Mouse (Mus musculus) ES-Bruce4 (cell line): ENCODE data around the gene Mdh2. TPM values are rescaled to one million over a fixed set of nuclear protein-coding genes. Genes with fewer than 3 reads are reported as not detected.

Experiments used
- H3K27ac ChIP-seq: 2 replicates; pipeline ENCODE4 v1.5.1; 2012; ENCODE audit warnings: low read length, inconsistent platforms; ENCODE audit not compliant: insufficient read depth
- H3K27me3 ChIP-seq: 2 replicates; pipeline ENCODE4 v1.6.1; 2012; ENCODE audit warnings: mild to moderate bottlenecking, low read length, inconsistent platforms; ENCODE audit not compliant: control insufficient read depth, poor library complexity, insufficient read depth, severe bottlenecking
- H3K36me3 ChIP-seq: 2 replicates; pipeline ENCODE4 v1.6.1; 2012; ENCODE audit warnings: inconsistent platforms, mild to moderate bottlenecking, low read length, moderate library complexity; ENCODE audit not compliant: control insufficient read depth, poor library complexity, insufficient read depth, severe bottlenecking
- H3K4me1 ChIP-seq: one replicate; pipeline ENCODE4 v1.8.1; 2011; ENCODE audit warnings: low read length; ENCODE audit not compliant: control insufficient read depth, insufficient read depth
- H3K4me3 ChIP-seq: 2 replicates; pipeline ENCODE4 v1.5.1; 2011; ENCODE audit warnings: low read depth, mild to moderate bottlenecking, low read length
- H3K9ac ChIP-seq: 2 replicates; pipeline ENCODE4 v1.6.1; 2012; ENCODE audit warnings: low read depth, mild to moderate bottlenecking, inconsistent platforms; ENCODE audit not compliant: poor library complexity, severe bottlenecking
- H3K9me3 ChIP-seq: replicated peaks from 2 replicates; pipeline ENCODE4 v1.6.1; 2012; ENCODE audit warnings: mild to moderate bottlenecking, low read length, inconsistent platforms; ENCODE audit not compliant: control insufficient read depth, poor library complexity, insufficient read depth, severe bottlenecking
- CTCF ChIP-seq: IDR thresholded peaks from one replicate; pipeline ENCODE4 v1.8.1; 2011; ENCODE audit warnings: low read depth, low read length
- EP300 ChIP-seq: IDR thresholded peaks from 2 replicates; pipeline ENCODE4 v1.6.1; 2011; ENCODE audit warnings: low read depth, low read length; ENCODE audit not compliant: insufficient read depth
- POLR2A ChIP-seq: IDR thresholded peaks from one replicate; pipeline ENCODE4 v1.8.1; 2011; ENCODE audit warnings: low read length; ENCODE audit not compliant: insufficient read depth
- polyA plus RNA-seq: library from polyadenylated mRNA; stranded (reverse); fragments of >200 nt; gene quantifications from 2 replicates; pipeline ENCODE4 v1.2.4, GENCODE M21; 2011; ENCODE audit warnings: low read depth; ENCODE audit not compliant: missing spikeins, insufficient read depth, insufficient read length

Mdh2 gene
- polyA plus RNA-seq, 1 experiment: 377 TPM

GRCm38 (mm10) chr5:135812991-135813390, 34.7 kb downstream of the Mdh2 start:
- H3K9ac ChIP-seq: no peak overlapping the region
- TF ChIP-seq EP300 (no peak), CTCF (no peak)
- no peaks in the 10 kb centered on the region for H3K4me1 ChIP-seq
- H3K27ac ChIP-seq: no peak overlapping the region
- H3K27me3 ChIP-seq: no peaks in the 10 kb centered on the region
- no peaks in the 10 kb centered on the region for H3K9me3 ChIP-seq
- H3K4me3 ChIP-seq: no peak overlapping the region
- H3K36me3 ChIP-seq: no peaks in the 10 kb centered on the region

GRCm38 (mm10) chr5:135818491-135818890, 40.2 kb downstream of the Mdh2 start:
- Histone ChIP-seq H3K9ac (no peak overlapping the region), H3K36me3 (no peaks in the 10 kb centered on the region), H3K27me3 (no peaks in the 10 kb centered on the region), H3K9me3 (no peaks in the 10 kb centered on the region), H3K27ac (no peak overlapping the region), H3K4me3 (no peak overlapping the region), H3K4me1 (no peaks in the 10 kb centered on the region)
- TF ChIP-seq EP300 (no peak), POLR2A (no peak), CTCF (no peak)

- H3K27me3 ChIP-seq: no peaks in the 10 kb centered on the region
- no peak overlapping the region for H3K27ac ChIP-seq
Observed at GRCm38 (mm10) chr5:135822316-135822944, 44.1 kb downstream of the Mdh2 start.

GRCm38 (mm10) chr5:135824517-135824916, 46.2 kb downstream of the Mdh2 start:
- TF ChIP-seq CTCF (no peak), POLR2A (no peak), EP300 (no peak)
- no peak overlapping the region for H3K9ac ChIP-seq
- H3K4me3 ChIP-seq: no peak overlapping the region
- no peaks in the 10 kb centered on the region for H3K9me3 ChIP-seq
- no peaks in the 10 kb centered on the region for H3K4me1 ChIP-seq
- no peak overlapping the region for H3K27ac ChIP-seq
- no peaks in the 10 kb centered on the region for H3K27me3 ChIP-seq
- H3K36me3 ChIP-seq: no peaks in the 10 kb centered on the region

More at GRCm38 (mm10) chr5:135822316-135822944, 44.1 kb downstream of the Mdh2 start:
- no peaks in the 10 kb centered on the region for H3K4me1 ChIP-seq
- no peaks in the 10 kb centered on the region for H3K9me3 ChIP-seq
- H3K9ac ChIP-seq: no peak overlapping the region
- no peak overlapping the region for H3K4me3 ChIP-seq
- H3K36me3 ChIP-seq: no peaks in the 10 kb centered on the region
- TF ChIP-seq EP300 (no peak), CTCF (no peak), POLR2A (no peak)

GRCm38 (mm10) chr5:135826225-135826624, 47.9 kb downstream of the Mdh2 start:
- no peak overlapping the region for H3K27ac ChIP-seq
- no peaks in the 10 kb centered on the region for H3K36me3 ChIP-seq
- H3K27me3 ChIP-seq: no peaks in the 10 kb centered on the region

GRCm38 (mm10) chr5:135829381-135829780, 51.1 kb downstream of the Mdh2 start:
- TF ChIP-seq POLR2A: no peak
- TF ChIP-seq CTCF: no peak
- TF ChIP-seq EP300: no peak
- no peak overlapping the region for H3K9ac ChIP-seq
- H3K4me3 ChIP-seq: no peak overlapping the region
- H3K36me3 ChIP-seq: no peaks in the 10 kb centered on the region
- H3K4me1 ChIP-seq: no peaks in the 10 kb centered on the region
- H3K27me3 ChIP-seq: no peaks in the 10 kb centered on the region
- H3K9me3 ChIP-seq: no peaks in the 10 kb centered on the region
- H3K27ac ChIP-seq: no peak overlapping the region

More at GRCm38 (mm10) chr5:135826225-135826624, 47.9 kb downstream of the Mdh2 start:
- H3K4me1 ChIP-seq: no peaks in the 10 kb centered on the region
- no peak for TF ChIP-seq CTCF
- no peak for TF ChIP-seq EP300
- TF ChIP-seq POLR2A: no peak
- no peak overlapping the region for H3K9ac ChIP-seq
- H3K4me3 ChIP-seq: no peak overlapping the region
- no peaks in the 10 kb centered on the region for H3K9me3 ChIP-seq
